Mouse (Mus musculus) neural tube, embryonic 14.5 days (tissue): ENCODE measurements at regions not wholly inside any gene's neighbourhood (a gene's known extent, or its start where the extent isn't known, plus 50 kb on each side); places are given as distances from the start of the nearest gene placed in this dataset.

ENCODE experiments used
- ATAC-seq: fragments of 200-750 bp; cut with Nextera tagmentation; 2 replicates; pipeline ENCODE4 v1.8.0; 2017; ENCODE audit warnings: low read depth, mild to moderate bottlenecking, moderate TSS enrichment, moderate library complexity
- H3K27ac ChIP-seq: fragments of 300-500 bp; sonication (generic); 2 replicates; pipeline ENCODE4 v1.5.1; 2014; ENCODE audit warnings: low read depth, mild to moderate bottlenecking, control low read depth, low read length, moderate library complexity, mixed read lengths
- H3K27me3 ChIP-seq: fragments of 300-500 bp; sonication (generic); 2 replicates; pipeline ENCODE4 v1.6.1; 2014; ENCODE audit warnings: low read length; ENCODE audit not compliant: control insufficient read depth, insufficient read depth
- H3K36me3 ChIP-seq: fragments of 300-500 bp; sonication (generic); 2 replicates; pipeline ENCODE4 v1.6.1; 2014; ENCODE audit warnings: low read length, mixed read lengths; ENCODE audit not compliant: control insufficient read depth, insufficient read depth
- H3K4me1 ChIP-seq: fragments of 300-500 bp; sonication (generic); 2 replicates; pipeline ENCODE4 v1.6.1; 2014; ENCODE audit warnings: low read length; ENCODE audit not compliant: control insufficient read depth, insufficient read depth
- H3K4me2 ChIP-seq: fragments of 300-500 bp; sonication (generic); 2 replicates; pipeline ENCODE4 v1.6.1; 2014; ENCODE audit warnings: mild to moderate bottlenecking, low read depth, low read length, control low read depth
- H3K4me3 ChIP-seq: fragments of 300-500 bp; sonication (generic); 2 replicates; pipeline ENCODE4 v1.5.1; 2014; ENCODE audit warnings: low read depth, low read length, control low read depth, mixed read lengths
- H3K9ac ChIP-seq: fragments of 300-500 bp; sonication (generic); replicated peaks from 2 replicates; pipeline ENCODE4 v1.6.1; 2014; ENCODE audit warnings: low read depth, mild to moderate bottlenecking, control low read depth, low read length, mixed read lengths
- H3K9me3 ChIP-seq: fragments of 300-500 bp; sonication (generic); 2 replicates; pipeline ENCODE4 v1.6.1; 2016; ENCODE audit warnings: low read length; ENCODE audit not compliant: control insufficient read depth
- WGBS: fragments of 180-500 bp; shearing (Covaris S2); extraction: QIAGEN DNeasy Blood & Tissue Kit; methylation state at CpG from one replicate; pipeline ENCODE4 v1.1.7; 2014; 5-methylcytosine and 5-hydroxymethylcytosine counted together

DNA sequence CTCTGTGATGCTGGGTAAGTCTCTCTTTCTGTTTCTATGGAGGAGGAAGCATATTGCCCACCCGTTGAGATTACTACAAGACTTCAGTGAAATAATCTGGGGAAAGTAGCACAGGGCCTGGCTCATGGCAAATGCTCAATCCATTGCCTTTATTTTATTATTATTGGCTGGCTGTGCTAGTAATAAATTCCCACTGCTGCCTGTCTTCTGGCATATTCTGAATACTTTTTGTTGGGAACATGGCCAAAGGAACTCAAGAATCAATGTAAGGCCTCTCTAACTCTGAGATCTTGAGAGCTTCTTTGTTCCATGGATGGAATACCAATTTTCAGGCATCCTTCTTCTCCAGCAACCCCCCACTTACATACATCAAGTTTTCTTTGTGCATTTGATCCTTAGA, 237.3 kb downstream of the Mex3b start:
- no peaks in the 10 kb centered on the region for H3K36me3 ChIP-seq
- no peak for ATAC-seq
- 78% methylated on average over 1 of the region's 1 CpGs for WGBS
- H3K9me3 ChIP-seq, result no peaks in the 10 kb centered on the region
- no peak overlapping the region for H3K27ac ChIP-seq
- no peak overlapping the region for H3K4me3 ChIP-seq
- no peak overlapping the region for H3K4me2 ChIP-seq
- H3K4me1 ChIP-seq, result no peaks in the 10 kb centered on the region
- no peaks in the 10 kb centered on the region for H3K27me3 ChIP-seq
- H3K9ac ChIP-seq, result no peak overlapping the region

DNA sequence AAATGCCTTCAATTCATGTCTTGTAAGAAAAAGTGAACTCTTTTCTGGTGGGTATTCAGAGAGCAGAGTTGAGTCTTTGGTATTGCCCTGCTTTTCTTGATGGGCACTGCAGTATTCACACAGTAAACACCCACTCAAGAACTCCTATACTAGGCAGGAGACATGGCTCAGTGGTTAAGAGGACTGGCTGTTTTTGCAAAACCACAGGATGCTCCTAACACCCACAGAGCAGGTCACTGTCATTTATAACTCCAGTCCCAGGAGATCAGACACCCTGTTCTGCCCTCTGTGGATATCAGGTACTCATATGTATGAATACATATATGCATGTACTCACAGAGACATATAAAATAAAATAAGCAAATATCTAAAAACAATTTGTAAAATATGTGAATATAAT, 238.5 kb downstream of the Mex3b start:
- no peaks in the 10 kb centered on the region for H3K9me3 ChIP-seq
- no peak overlapping the region for H3K27ac ChIP-seq
- H3K9ac ChIP-seq, result no peak overlapping the region
- H3K4me2 ChIP-seq, result no peak overlapping the region
- H3K4me3 ChIP-seq, result no peak overlapping the region
- no peak for ATAC-seq
- H3K36me3 ChIP-seq, result no peaks in the 10 kb centered on the region
- no peaks in the 10 kb centered on the region for H3K27me3 ChIP-seq
- no peaks in the 10 kb centered on the region for H3K4me1 ChIP-seq

DNA sequence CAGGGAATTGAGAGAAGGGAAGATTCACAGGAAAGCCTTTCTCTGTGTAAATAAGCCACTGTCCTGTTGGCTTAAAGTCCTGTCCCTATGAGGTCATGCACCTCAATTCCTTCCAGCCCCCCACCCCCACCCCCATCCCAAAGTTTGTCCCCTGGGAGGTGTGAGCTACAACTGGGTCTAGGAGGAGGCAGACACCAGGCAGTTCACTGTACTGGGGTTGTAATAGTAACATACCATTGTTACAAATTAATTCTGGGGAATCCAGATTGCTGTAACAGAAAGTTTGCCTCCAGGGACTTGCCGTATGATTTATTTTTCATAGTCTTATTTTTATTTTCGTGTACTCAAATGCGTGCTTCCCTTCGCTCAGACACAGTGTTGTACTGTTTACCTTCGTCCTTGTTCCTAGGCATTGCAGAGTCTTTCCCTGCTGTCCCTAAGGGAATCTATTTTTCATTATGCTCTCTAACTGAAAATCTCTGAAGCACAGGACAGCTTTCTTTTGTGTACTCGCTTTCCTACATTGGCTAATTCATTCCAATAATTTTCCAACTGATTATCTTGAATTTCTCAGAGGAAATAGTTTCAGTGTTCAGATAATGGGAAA, 244.2 kb downstream of the Mex3b start:
- no peak overlapping the region for H3K4me2 ChIP-seq
- H3K27ac ChIP-seq, result no peak overlapping the region
- WGBS, result 51% methylated on average over 6 of the region's 6 CpGs
- no peaks in the 10 kb centered on the region for H3K36me3 ChIP-seq
- no peaks in the 10 kb centered on the region for H3K9me3 ChIP-seq
- no peaks in the 10 kb centered on the region for H3K27me3 ChIP-seq
- no peak overlapping the region for H3K4me3 ChIP-seq
- ATAC-seq, result peak; percentile 58; the same call in 1 of the 2 replicates
- H3K9ac ChIP-seq, result no peak overlapping the region
- H3K4me1 ChIP-seq, result no peaks in the 10 kb centered on the region

DNA sequence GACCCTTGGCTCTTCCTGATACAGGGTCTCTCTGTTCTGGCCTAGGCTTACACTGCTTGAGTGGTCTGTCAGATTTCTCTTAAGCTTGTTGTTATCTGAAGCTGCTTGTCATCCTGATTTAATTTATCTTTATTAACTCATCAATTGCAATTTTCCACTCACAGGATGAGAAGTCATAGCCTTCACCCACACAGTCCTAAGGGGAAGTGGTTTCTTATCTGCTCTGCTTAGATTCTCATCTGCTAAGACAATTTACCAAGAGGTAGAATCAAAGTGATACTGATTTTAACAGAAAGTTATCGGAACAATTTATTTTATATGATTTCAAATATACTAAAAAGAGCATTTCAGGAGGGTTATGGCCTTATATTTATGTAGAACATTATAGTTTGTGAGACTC, 249.4 kb downstream of the Mex3b start:
- Histone ChIP-seq H3K27ac (no peak overlapping the region), H3K27me3 (no peaks in the 10 kb centered on the region), H3K36me3 (no peaks in the 10 kb centered on the region), H3K4me2 (no peak overlapping the region), H3K9ac (no peak overlapping the region), H3K4me1 (no peaks in the 10 kb centered on the region), H3K9me3 (no peaks in the 10 kb centered on the region), H3K4me3 (no peak overlapping the region)
- no peak for ATAC-seq
- WGBS, result 93% methylated on average over 1 of the region's 1 CpGs

DNA sequence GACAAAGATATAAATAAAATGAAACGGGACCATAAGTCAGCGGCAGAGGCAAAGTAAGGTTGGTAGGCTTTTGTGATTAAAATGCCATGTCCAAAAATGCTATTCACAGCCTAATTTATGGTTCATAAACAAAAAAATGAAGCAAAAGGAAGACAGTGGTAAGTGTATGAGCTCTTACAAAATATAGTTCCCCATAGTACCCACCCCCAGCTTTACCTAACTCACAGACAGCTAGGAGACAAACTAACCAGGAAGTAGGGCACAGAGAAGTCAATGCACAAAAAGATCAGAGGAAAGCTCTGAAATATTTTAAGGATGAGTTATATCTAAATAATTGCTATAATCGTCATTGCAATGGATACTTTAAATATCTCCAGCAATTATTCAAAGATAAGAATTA, 249.9 kb downstream of the Mex3b start:
- Histone ChIP-seq H3K9ac (no peak overlapping the region), H3K9me3 (no peaks in the 10 kb centered on the region), H3K27ac (no peak overlapping the region), H3K4me1 (no peaks in the 10 kb centered on the region), H3K4me3 (no peak overlapping the region), H3K4me2 (no peak overlapping the region), H3K27me3 (no peaks in the 10 kb centered on the region), H3K36me3 (no peaks in the 10 kb centered on the region)
- WGBS, result 75% methylated on average over 3 of the region's 3 CpGs
- no peak for ATAC-seq

DNA sequence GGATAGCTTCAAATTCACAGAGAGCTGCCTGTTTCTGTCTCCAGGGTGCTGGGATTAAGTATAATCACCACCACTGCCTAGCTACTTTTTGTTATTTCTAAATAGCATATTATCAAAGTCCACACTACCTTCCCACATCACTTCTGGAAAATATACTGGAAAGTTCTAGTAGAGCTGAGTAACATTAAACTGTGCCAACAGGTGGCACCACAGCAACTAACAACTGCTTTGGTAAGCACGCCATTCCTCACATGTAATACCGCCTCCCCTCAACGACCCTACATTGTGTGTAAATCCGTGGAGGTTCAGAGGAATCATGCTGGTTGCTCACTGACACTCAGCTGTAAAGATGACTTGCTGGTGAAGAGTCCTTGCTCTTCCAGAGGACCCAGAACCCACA, 259.1 kb downstream of the Mex3b start:
- Histone ChIP-seq H3K4me2 (no peak overlapping the region), H3K4me1 (no peaks in the 10 kb centered on the region), H3K4me3 (no peak overlapping the region), H3K27ac (no peak overlapping the region), H3K27me3 (no peaks in the 10 kb centered on the region), H3K9ac (no peak overlapping the region), H3K36me3 (no peaks in the 10 kb centered on the region), H3K9me3 (no peaks in the 10 kb centered on the region)
- 80% methylated on average over 4 of the region's 4 CpGs for WGBS
- ATAC-seq, result no peak

DNA sequence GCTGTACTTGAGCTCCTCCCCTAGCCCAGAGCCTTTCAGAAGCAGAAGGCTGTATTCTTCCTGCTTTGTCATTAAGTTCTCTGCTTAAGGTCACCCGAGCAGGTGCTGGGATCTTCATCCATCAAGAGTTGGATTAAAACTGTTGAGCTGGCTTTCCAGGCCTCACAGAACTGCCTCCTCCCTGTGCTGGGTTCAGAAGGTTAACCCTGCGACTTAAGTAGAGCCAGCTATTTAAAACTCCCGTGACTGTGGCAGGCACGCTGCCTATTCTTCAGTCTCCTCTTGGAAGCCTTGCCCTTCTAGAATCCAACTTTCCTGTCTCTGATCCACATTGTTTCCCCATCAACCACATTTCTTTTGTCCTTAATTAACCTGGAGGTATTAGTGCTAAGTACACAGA, 273.1 kb downstream of the Mex3b start:
- ATAC-seq, result no peak
- 67% methylated on average over 4 of the region's 4 CpGs for WGBS
- Histone ChIP-seq H3K9me3 (no peaks in the 10 kb centered on the region), H3K4me2 (no peak overlapping the region), H3K4me1 (no peaks in the 10 kb centered on the region), H3K27ac (no peak overlapping the region), H3K9ac (no peak overlapping the region), H3K27me3 (no peaks in the 10 kb centered on the region), H3K4me3 (no peak overlapping the region), H3K36me3 (no peaks in the 10 kb centered on the region)

DNA sequence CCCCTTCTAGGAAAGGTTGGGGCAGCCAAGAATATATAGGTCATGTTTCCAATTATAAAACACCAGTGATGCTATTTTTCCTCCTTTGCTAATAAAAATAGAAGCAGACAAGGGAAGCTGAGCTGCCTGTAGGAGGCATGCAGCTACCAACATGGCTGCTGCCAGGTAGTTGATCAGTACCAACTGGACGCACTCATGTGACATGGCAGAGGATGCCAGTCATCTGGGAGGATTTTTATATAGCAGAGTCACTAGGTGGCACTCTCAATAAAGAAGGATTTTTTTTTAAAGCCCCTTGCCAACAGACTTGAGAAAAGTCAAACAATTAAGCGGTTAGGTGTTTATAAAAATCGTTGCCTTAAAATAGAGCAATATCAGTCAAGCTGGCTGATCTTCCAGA, 273.5 kb downstream of the Mex3b start:
- Histone ChIP-seq H3K27ac (no peak overlapping the region), H3K9ac (no peak overlapping the region), H3K4me1 (no peaks in the 10 kb centered on the region), H3K4me2 (no peak overlapping the region), H3K27me3 (no peaks in the 10 kb centered on the region), H3K36me3 (no peaks in the 10 kb centered on the region), H3K4me3 (no peak overlapping the region), H3K9me3 (no peaks in the 10 kb centered on the region)
- 93% methylated on average over 3 of the region's 3 CpGs for WGBS
- ATAC-seq, result no peak

DNA sequence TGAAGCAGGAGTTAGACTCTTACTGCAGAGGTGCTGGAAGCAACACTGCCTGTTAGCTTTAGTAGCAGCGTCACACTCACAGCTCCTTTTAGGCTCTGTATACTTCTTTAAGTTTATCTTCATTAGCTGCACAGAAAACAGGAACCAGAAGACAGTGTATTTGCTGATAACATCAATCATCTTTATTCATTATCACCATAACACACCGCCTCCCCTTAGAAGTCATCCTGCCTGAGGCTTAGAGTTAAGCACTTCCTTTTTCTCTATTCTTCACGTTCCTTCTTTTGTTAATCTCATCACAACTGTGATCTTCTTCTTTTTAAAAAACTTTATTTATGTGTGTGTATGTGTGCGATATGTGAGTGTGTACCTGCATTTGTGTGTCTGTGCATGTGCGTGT, 276.9 kb downstream of the Mex3b start:
- H3K4me3 ChIP-seq, result no peak overlapping the region
- no peak overlapping the region for H3K9ac ChIP-seq
- H3K27me3 ChIP-seq, result no peaks in the 10 kb centered on the region
- WGBS, result 89% methylated on average over 5 of the region's 5 CpGs
- H3K4me1 ChIP-seq, result no peaks in the 10 kb centered on the region
- no peak overlapping the region for H3K27ac ChIP-seq
- no peaks in the 10 kb centered on the region for H3K9me3 ChIP-seq
- H3K4me2 ChIP-seq, result no peak overlapping the region
- H3K36me3 ChIP-seq, result no peaks in the 10 kb centered on the region
- no peak for ATAC-seq

DNA sequence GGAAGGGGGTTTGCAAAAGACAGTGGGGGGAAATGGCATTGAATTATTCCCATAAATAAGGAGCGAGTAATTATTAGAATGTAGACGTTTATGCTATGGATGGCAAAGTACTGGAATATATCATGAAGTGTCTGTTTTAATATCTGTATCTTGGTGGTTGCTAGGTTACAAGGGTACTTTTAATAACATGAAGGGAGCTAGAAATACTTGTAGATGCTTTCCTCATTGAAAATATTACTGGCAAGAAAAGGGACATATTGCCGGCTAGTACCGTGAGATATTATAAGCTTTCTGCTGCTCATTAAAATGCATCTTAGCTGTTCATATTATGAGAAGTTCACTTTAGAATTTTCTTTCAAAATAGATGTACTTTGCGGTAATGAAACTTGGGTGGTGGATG, 278.4 kb downstream of the Mex3b start:
- 0 out of 2 replicates have a peak, but pooled peaks have one; percentile 21 for ATAC-seq
- Histone ChIP-seq H3K27ac (no peak overlapping the region), H3K36me3 (no peaks in the 10 kb centered on the region), H3K27me3 (no peaks in the 10 kb centered on the region), H3K9me3 (no peaks in the 10 kb centered on the region), H3K4me3 (no peak overlapping the region), H3K4me1 (no peaks in the 10 kb centered on the region), H3K4me2 (no peak overlapping the region), H3K9ac (no peak overlapping the region)
- 77% methylated on average over 5 of the region's 5 CpGs for WGBS
